Mouse (Mus musculus): ENCODE results near the gene Tenm4. TPM values are rescaled to one million over a fixed set of nuclear protein-coding genes. Genes with fewer than 3 reads are reported as not detected.

The Tenm4 gene
- polyA plus RNA-seq, 1 experiment from 2014 or later: 22.1 TPM

- WGBS: 98% methylated on average over 3 of the region's 3 CpGs
- Histone ChIP-seq H3K9me3 (no peaks in the 10 kb centered on the region), H3K27ac (no peak overlapping the region), H3K27me3 (ENCODE audit: insufficient read depth, poor library complexity, severe bottlenecking) (no peaks in the 10 kb centered on the region), H3K4me1 (replicated peaks) (0 out of 2 replicates have a peak, but pooled peaks cover 7% of the 10 kb centered on the region), H3K4me3 (no peak overlapping the region), H3K36me3 (peaks cover 22% of the 10 kb centered on the region)
- no peak for DNase-seq (ENCODE audit: low spot score)
Measured at GRCm38 (mm10) chr7:96883297-96883696, 712.3 kb downstream of the Tenm4 start.

- no peaks in the 10 kb centered on the region for H3K27me3 ChIP-seq (ENCODE audit: insufficient read depth, poor library complexity, severe bottlenecking)
- 80% methylated on average over 18 of the region's 18 CpGs for WGBS
- no peak for DNase-seq (ENCODE audit: low spot score)
- H3K36me3 ChIP-seq: peaks cover 39% of the 10 kb centered on the region
- peaks cover 30% of the 10 kb centered on the region for H3K4me1 ChIP-seq (replicated peaks)
- no peaks in the 10 kb centered on the region for H3K9me3 ChIP-seq
- no peak overlapping the region for H3K4me3 ChIP-seq
- no peak overlapping the region for H3K27ac ChIP-seq
Measured at GRCm38 (mm10) chr7:96887088-96887654, 716.1 kb downstream of the Tenm4 start.

GRCm38 (mm10) chr7:96889061-96890034 is 718.3 kb downstream of the Tenm4 start:
- Histone ChIP-seq H3K4me3 (no peak overlapping the region), H3K36me3 (peaks cover 53% of the 10 kb centered on the region), H3K27me3 (ENCODE audit: insufficient read depth, poor library complexity, severe bottlenecking) (no peaks in the 10 kb centered on the region), H3K27ac (peak overlapping the region; percentile 71), H3K4me1 (replicated peaks) (peaks cover 23% of the 10 kb centered on the region), H3K9me3 (no peaks in the 10 kb centered on the region)
- 91% methylated on average over 18 of the region's 18 CpGs for WGBS
- no peak for DNase-seq (ENCODE audit: low spot score)

- peak; percentile 28 for DNase-seq (ENCODE audit: low spot score)
- H3K27ac ChIP-seq: peak overlapping the region; percentile 71
- peaks cover 59% of the 10 kb centered on the region for H3K36me3 ChIP-seq
Measured at GRCm38 (mm10) chr7:96890035-96890621, 719.1 kb downstream of the Tenm4 start.

GRCm38 (mm10) chr7:96890987-96891386 is 719.9 kb downstream of the Tenm4 start:
- DNase-seq (ENCODE audit: low spot score): no peak
- H3K9me3 ChIP-seq: no peaks in the 10 kb centered on the region
- no peaks in the 10 kb centered on the region for H3K27me3 ChIP-seq (ENCODE audit: insufficient read depth, poor library complexity, severe bottlenecking)
- peaks cover 23% of the 10 kb centered on the region for H3K4me1 ChIP-seq (replicated peaks)
- 0 out of 2 replicates have a peak overlapping the region, but pooled peaks have one; percentile 71 for H3K27ac ChIP-seq
- 83% methylated on average over 10 of the region's 10 CpGs for WGBS
- no peak overlapping the region for H3K4me3 ChIP-seq
- peaks cover 59% of the 10 kb centered on the region for H3K36me3 ChIP-seq

More at GRCm38 (mm10) chr7:96890035-96890621, 719.1 kb downstream of the Tenm4 start:
- Histone ChIP-seq H3K4me3 (no peak overlapping the region), H3K27me3 (ENCODE audit: insufficient read depth, poor library complexity, severe bottlenecking) (no peaks in the 10 kb centered on the region), H3K9me3 (no peaks in the 10 kb centered on the region), H3K4me1 (replicated peaks) (peaks cover 23% of the 10 kb centered on the region)
- WGBS: 41% methylated on average over 7 of the region's 7 CpGs

- peaks cover 79% of the 10 kb centered on the region for H3K36me3 ChIP-seq
- DNase-seq (ENCODE audit: low spot score): no peak
- WGBS: 65% methylated on average over 10 of the region's 10 CpGs
Measured at GRCm38 (mm10) chr7:96899036-96899569, 728.1 kb downstream of the Tenm4 start.

GRCm38 (mm10) chr7:96902183-96902582 is 731.1 kb downstream of the Tenm4 start:
- 49% methylated on average over 5 of the region's 5 CpGs for WGBS
- DNase-seq (ENCODE audit: low spot score): no peak
- peaks cover 69% of the 10 kb centered on the region for H3K36me3 ChIP-seq

More at GRCm38 (mm10) chr7:96899036-96899569, 728.1 kb downstream of the Tenm4 start:
- Histone ChIP-seq H3K4me3 (no peak overlapping the region), H3K4me1 (replicated peaks) (peaks cover 17% of the 10 kb centered on the region), H3K27ac (0 out of 2 replicates have a peak overlapping the region, but pooled peaks have one; percentile 23), H3K9me3 (no peaks in the 10 kb centered on the region), H3K27me3 (ENCODE audit: insufficient read depth, poor library complexity, severe bottlenecking) (no peaks in the 10 kb centered on the region)

GRCm38 (mm10) chr7:96903088-96903985 is 732.3 kb downstream of the Tenm4 start:
- WGBS: 89% methylated on average over 17 of the region's 17 CpGs
- H3K27ac ChIP-seq: peak overlapping the region; percentile 23; the same call in 1 of the 2 replicates
- H3K9me3 ChIP-seq: no peaks in the 10 kb centered on the region
- peaks cover 55% of the 10 kb centered on the region for H3K4me1 ChIP-seq (replicated peaks)
- no peaks in the 10 kb centered on the region for H3K27me3 ChIP-seq (ENCODE audit: insufficient read depth, poor library complexity, severe bottlenecking)
- no peak for DNase-seq (ENCODE audit: low spot score)
- H3K4me3 ChIP-seq: no peak overlapping the region
- peaks cover 65% of the 10 kb centered on the region for H3K36me3 ChIP-seq

More at GRCm38 (mm10) chr7:96902183-96902582, 731.1 kb downstream of the Tenm4 start:
- Histone ChIP-seq H3K4me3 (no peak overlapping the region), H3K9me3 (no peaks in the 10 kb centered on the region), H3K27ac (0 out of 2 replicates have a peak overlapping the region, but pooled peaks have one; percentile 23), H3K4me1 (replicated peaks) (peaks cover 44% of the 10 kb centered on the region), H3K27me3 (ENCODE audit: insufficient read depth, poor library complexity, severe bottlenecking) (no peaks in the 10 kb centered on the region)

GRCm38 (mm10) chr7:96904442-96904841 is 733.4 kb downstream of the Tenm4 start:
- no peak overlapping the region for H3K4me3 ChIP-seq
- H3K9me3 ChIP-seq: no peaks in the 10 kb centered on the region
- 60% methylated on average over 3 of the region's 3 CpGs for WGBS
- peaks cover 56% of the 10 kb centered on the region for H3K4me1 ChIP-seq (replicated peaks)
- no peaks in the 10 kb centered on the region for H3K27me3 ChIP-seq (ENCODE audit: insufficient read depth, poor library complexity, severe bottlenecking)
- DNase-seq (ENCODE audit: low spot score): no peak
- H3K27ac ChIP-seq: peak overlapping the region; percentile 67
- peaks cover 62% of the 10 kb centered on the region for H3K36me3 ChIP-seq

GRCm38 (mm10) chr7:96904936-96905335 is 733.9 kb downstream of the Tenm4 start:
- DNase-seq (ENCODE audit: low spot score): no peak
- Histone ChIP-seq H3K4me3 (no peak overlapping the region), H3K9me3 (no peaks in the 10 kb centered on the region), H3K36me3 (peaks cover 58% of the 10 kb centered on the region), H3K27me3 (ENCODE audit: insufficient read depth, poor library complexity, severe bottlenecking) (no peaks in the 10 kb centered on the region), H3K27ac (peak overlapping the region; percentile 67), H3K4me1 (replicated peaks) (peaks cover 61% of the 10 kb centered on the region)
- WGBS: 87% methylated on average over 1 of the region's 1 CpGs

- WGBS: 56% methylated on average over 3 of the region's 3 CpGs
- Histone ChIP-seq H3K27ac (peak overlapping the region; percentile 50; the same call in 1 of the 2 replicates), H3K4me1 (replicated peaks) (peaks cover 66% of the 10 kb centered on the region), H3K4me3 (no peak overlapping the region), H3K27me3 (ENCODE audit: insufficient read depth, poor library complexity, severe bottlenecking) (no peaks in the 10 kb centered on the region), H3K9me3 (no peaks in the 10 kb centered on the region), H3K36me3 (peaks cover 56% of the 10 kb centered on the region)
- DNase-seq (ENCODE audit: low spot score): no peak
Measured at GRCm38 (mm10) chr7:96905422-96905821, 734.4 kb downstream of the Tenm4 start.
